Mouse (Mus musculus): Measurements from ENCODE around the gene Ccl20.
A peak's percentile ranks its signal among the peaks of the same experiment; 100 is the strongest.

The Ccl20 gene

GRCm38 (mm10) chr1:83141510-83141909, 24.9 kb downstream of the Ccl20 start:
- no peak for DNase-seq (ENCODE audit: low read depth)

- DNase-seq (ENCODE audit: low read depth): no peak
Measured at GRCm38 (mm10) chr1:83142055-83142454, 25.5 kb downstream of the Ccl20 start.

- DNase-seq (ENCODE audit: low read depth): no peak
Measured at GRCm38 (mm10) chr1:83146547-83146946, 30.0 kb downstream of the Ccl20 start.

- peak; percentile 5 for DNase-seq (ENCODE audit: low read depth)
Measured at GRCm38 (mm10) chr1:83150227-83150626, 33.7 kb downstream of the Ccl20 start.

- DNase-seq (ENCODE audit: low read depth): no peak
Measured at GRCm38 (mm10) chr1:83152961-83153360, 36.4 kb downstream of the Ccl20 start.

- peak; percentile 37 for DNase-seq (ENCODE audit: low read depth)
Measured at GRCm38 (mm10) chr1:83156876-83157275, 40.3 kb downstream of the Ccl20 start.

GRCm38 (mm10) chr1:83159603-83160002, 43.0 kb downstream of the Ccl20 start, which contains the start of gene Daw1:
Gene Daw1, plus strand, starts transcription at chr1:83159752.
- no peak for DNase-seq (ENCODE audit: low read depth)

GRCm38 (mm10) chr1:83161658-83162057, 45.1 kb downstream of the Ccl20 start:
- no peak for DNase-seq (ENCODE audit: low read depth)

GRCm38 (mm10) chr1:83164027-83164426, 47.5 kb downstream of the Ccl20 start:
- no peak for DNase-seq (ENCODE audit: low read depth)
